Mouse (Mus musculus) c-Kit-positive CD71-positive TER-119-negative erythroid progenitor cells, embryonic 14.5 days (primary cell): ENCODE data around the gene Rab34.
"Not testable (repeated sequence)": the region's sequence is repeated elsewhere in the genome, so short reads cannot be mapped to it uniquely, and the experiment has no call there.

Experiments
- DNase-seq: peaks from one replicate; pipeline ENCODE4 v3.0.0-alpha.2; 2013; ENCODE audit warnings: low read depth

The Rab34 gene

GRCm38 (mm10) chr11:78180081-78180761, 8.0 kb upstream of the Rab34 start:
- DNase-seq = peak; percentile 40

- DNase-seq = no peak
Measured at GRCm38 (mm10) chr11:78181830-78182357, 6.3 kb upstream of the Rab34 start.

DNA sequence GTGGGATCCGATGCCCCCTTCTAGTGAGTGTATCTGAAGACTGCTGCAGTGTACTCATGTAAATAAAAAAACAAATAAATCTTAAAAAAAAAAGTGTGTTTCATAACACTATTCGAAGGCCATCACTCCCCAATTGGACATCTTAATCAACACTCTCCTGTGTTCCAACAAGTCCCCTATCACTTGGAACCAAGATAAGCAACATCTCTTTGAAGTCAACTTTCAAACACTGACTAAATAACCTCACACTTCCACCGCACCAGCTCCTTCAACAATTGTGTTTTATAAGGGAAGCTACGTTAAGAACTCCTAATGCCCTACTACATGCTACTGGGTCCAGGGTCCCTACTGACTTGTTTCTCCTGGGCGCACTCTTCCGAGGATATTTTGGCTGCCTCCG, 5.8 kb upstream of the Rab34 start:
- no peak for DNase-seq

DNA sequence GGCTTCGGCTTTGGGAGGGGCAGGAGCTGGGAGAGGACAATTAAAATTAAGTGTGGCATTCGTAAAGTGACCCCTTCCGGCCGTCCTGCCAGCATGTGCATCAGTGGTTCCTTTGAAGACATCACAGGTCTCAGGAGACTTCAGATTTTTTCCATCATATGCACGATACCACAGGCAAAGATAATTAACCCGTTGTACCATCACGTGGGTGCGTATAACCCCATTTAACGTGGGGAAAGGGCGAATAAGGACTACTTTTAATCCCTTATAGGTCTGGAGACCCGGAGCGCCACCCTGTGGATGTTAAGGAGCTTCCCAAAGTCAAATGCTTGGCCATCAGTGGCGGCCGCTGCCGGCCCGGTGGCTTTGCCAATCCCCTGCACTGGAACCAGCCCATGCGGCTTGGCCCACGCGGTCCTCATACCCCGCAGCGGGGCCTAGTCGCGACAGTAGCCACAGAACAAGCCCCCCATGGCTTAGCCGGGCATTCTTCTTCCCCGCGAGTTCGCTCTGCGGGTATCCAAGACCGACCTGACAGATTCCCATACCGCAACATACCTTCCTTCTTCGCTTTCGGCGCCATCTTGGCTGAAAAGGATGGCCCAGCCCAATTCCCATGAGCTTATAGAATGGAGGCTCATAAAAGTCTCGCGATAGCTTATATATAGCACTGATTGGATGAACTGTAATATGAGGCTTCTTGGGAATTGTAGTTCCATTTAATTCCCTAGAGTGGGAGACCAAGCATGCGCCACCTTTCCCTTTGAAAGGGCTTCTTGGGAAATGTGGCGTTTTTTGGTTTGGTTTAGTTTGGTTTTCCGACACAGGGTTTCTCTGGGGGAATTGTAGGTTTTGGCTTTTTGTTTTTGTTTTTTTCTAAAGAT, 5.0 kb upstream of the Rab34 start, which contains the start of gene Rpl23a:
Gene Rpl23a, minus strand, starts transcription at position 624 of the 884 bp plus-strand sequence.
- DNase-seq = peak; percentile 91

- DNase-seq = no peak
Measured at GRCm38 (mm10) chr11:78183884-78184514, 4.2 kb upstream of the Rab34 start.

GRCm38 (mm10) chr11:78184702-78185101, 3.5 kb upstream of the Rab34 start:
- not testable (repeated sequence) for DNase-seq

DNA sequence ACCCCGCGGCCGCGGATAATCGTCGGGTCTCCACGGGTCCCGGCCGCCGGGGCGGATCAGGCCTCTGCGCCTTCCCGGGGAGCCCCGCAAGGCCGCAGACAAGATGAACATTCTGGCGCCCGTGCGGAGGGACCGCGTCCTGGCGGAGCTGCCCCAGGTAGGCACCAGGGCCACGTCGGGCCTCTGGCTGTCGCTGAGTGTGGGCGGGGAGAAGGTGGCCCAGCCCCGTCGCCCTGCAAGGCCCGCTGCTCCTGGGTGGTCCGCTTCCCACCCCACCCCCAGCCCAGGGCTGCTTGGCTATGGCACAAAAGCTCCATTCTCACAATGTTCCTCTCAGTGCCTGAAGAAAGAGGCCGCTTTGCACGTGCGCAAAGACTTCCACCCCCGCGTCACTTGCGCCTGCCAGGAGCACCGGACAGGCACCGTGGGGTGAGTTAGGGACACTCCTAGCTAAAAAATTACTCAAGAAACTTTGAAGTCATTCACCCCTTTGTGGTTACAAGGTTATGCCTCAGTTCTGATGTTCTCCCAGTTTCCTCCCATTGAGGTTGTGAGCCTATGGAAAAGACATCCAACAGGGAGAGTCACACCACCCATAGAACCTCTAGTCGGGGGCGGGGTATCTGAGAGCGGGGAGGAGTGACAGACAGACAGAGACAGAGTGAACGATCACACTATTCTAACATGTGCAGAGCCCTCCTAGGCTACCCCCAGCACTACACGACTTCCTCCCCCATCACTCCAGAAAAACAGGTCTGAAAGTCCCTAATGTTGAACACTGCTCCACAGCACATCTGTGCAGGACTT, 1.2 kb downstream of the Rab34 start:
- DNase-seq = no peak

GRCm38 (mm10) chr11:78190041-78190440, 1.8 kb downstream of the Rab34 start:
- DNase-seq = no peak

DNA sequence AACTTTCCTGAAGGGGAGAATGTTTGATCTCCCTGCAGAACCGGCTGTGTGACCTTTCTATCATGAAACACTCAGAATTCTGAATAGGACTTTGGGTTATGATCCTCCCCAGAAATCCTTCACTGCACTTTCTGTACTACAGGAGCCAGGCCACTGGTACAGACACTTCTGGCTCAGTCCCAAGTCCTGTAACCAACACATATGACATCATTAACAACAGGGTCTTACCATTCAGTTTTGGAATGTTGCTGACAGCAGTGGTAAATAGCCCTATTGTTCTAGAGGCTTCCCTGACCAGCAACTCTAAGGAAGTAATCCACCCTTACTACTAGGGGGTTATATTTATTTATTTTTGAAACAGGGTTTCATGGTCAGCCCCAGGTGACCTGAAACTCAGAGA, 4.9 kb downstream of the Rab34 start, which contains the start of gene Proca1:
Gene Proca1, plus strand, starts transcription at position 280 of the 400 bp plus-strand sequence.
- no peak for DNase-seq

DNA sequence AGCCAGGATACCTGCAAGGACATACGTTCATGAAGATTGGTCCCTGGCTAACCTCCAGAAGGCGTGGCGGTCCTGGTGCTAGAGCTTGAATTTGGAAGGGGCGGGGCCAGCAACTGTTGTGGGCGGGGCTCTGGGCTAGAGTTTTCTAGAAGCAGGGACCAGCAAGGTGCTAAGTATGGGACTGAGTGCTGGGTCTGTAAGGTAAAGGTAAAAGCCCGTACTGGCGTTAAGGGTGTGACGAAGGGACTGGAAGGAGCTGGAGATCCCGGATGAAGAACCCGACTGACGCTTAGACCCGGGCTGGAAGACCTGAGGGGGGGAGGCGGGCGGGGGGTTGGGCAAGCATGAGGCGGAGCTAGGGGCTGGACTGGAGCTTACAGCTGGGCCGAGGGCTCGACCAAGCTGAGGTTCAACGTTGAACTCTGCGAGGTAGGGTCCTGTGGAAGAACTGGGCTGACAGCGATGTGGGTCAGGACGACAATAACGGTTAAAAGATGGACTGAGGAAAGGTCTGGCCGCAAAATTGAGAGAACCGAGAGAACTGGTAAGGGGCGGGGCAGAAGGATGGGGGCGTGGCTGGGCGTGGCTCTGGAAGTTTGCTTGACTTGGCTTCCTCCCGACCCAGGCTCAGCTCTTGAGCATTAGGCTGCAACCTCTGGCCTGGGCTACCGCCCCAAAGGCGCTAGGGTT, 6.3 kb downstream of the Rab34 start:
- DNase-seq = peak; percentile 81

DNA sequence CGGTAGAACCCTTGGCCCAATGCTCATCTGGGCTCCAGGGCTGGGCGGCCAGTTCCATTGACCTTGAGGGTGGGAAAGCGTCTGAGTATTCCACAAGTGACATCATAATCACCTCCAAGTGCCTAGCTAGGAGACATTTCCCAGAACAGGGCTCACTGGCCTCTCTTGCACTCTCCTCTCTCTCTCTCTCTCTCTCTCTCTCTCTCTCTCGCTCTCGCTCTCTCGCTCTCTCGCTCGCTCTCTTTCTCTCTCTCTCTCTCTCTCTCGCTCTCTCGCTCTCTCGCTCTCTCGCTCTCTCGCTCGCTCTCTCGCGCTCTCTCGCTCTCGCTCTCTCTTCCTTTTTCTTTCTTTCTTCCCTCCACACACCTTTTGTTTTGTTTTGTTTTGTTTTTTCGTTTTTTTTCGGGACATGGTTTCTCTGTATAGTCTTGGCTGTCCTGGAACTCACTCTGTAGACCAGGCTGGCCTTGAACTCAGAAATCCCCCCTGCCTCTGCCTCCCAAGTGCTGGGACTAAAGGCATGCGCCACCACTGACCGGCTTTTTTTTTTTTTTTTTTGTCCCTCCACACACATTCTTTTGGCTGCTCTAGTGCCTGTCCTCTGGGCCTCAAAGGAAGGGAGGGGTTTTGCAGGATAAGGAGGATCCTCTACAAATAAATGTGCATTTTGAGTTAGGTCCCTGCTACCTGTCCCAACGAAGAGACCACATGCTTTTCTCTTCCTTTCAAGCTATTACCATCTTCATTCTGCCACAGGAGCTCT, 7.1 kb downstream of the Rab34 start:
- DNase-seq = no peak

GRCm38 (mm10) chr11:78202372-78202771, 14.1 kb downstream of the Rab34 start:
- DNase-seq = no peak

GRCm38 (mm10) chr11:78204287-78204686, 16.1 kb downstream of the Rab34 start:
- DNase-seq = no peak

DNA sequence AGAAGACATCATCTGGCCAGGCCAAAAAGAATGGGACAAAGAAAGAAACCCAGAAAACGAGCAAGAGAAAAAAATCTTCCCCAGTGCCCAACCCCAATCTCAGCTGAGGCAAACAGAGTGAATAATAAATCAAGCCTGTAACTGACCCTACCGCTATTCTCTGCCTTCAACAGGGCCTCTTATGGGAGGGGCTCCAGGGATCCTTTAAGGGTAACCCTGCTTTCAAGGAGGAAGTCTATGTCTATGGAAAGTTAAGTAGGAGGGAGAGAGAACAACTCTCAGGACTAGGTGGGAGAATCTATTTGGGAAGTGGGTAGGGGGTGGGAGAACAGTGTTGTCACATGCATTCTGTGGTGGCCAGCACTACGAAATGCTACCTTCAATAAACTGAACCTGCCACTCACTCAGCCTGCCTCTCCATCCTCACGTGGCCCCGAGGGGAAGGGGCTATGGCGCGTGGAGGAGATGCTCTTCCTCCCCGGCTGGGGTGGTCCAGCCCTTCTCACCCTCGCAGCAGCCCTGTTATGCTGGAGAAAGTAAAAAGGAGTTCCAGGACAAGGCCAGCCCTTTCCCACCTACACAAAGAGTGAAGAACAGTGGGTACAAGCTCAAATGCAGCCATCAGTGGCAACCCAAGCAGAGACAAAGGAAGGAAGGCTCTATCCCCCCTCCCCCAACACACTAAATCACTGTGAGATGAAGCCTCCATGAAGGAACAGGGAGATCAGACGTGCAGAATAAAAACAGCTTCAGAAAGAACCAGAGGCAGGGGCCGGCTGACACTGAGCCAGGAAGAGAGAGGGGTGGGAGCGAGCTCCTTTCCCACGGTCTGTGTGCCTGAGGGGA, 17.4 kb downstream of the Rab34 start:
- DNase-seq = no peak

- DNase-seq = no peak
Measured at GRCm38 (mm10) chr11:78207190-78207589, 19.0 kb downstream of the Rab34 start.

DNA sequence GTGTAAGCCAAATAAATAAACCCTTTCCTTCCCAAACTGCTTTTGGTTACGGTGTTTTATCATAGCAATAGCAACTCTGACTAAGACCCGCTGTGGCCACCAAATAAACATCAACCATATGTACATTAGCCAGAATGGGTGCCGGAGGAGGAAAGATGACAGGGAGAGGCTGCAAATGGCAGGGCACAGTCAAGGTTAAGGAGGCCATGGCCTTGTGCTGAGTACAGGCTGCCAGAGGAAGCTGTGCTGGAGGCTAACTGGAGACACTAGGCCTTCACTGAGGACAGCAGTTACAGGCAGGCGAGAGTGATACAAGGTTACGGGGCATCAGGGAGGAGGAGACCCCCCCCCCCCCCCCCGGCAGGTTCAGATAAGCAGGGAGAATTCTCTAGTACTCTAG, 21.7 kb downstream of the Rab34 start:
- DNase-seq = no peak

GRCm38 (mm10) chr11:78210615-78211014, 22.4 kb downstream of the Rab34 start:
- no peak for DNase-seq

GRCm38 (mm10) chr11:78211513-78211912, 23.3 kb downstream of the Rab34 start:
- DNase-seq = no peak
